Mouse (Mus musculus): ENCODE measurements around the gene Ggt5. TPM values are rescaled to one million over a fixed set of nuclear protein-coding genes. Genes with fewer than 3 reads are reported as not detected.
A peak's percentile ranks its signal among the peaks of the same experiment; 100 is the strongest.

Gene Ggt5
- 2.2 and 4.8 TPM in 2 replicates for polyA plus RNA-seq (2015; fragmentation: Nextera tagmentation; extraction: Ambion mirVana)

DNA sequence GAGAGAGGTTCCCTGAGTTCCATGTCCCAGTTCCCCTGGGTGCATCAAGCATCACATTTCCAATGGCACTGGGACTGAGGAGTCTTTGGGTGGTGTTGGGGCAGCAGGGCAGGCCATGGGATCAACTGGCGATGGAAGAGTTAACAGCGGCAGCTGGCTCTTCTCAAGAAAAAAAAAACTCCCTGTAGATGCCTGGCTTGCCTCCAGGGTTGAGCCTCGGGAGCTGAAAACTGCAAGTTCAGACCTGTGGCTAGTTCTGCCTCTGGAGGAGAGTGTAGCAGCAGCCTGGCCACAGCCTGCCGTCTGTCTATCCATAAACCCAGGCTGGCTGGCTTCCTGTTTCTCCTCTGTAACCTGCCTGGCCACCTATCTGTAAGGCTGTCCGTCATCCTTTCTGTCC lies at the start of gene Ggt5:
Gene Ggt5, plus strand, starts transcription at position 212 of the 400 bp plus-strand sequence.
- no peak for ATAC-seq (ENCODE audit: low FRiP score)
- no peak within 1 kb of the TSS for H3K4me3 ChIP-seq (replicated peaks)
- H3K27me3 ChIP-seq (replicated peaks), result 0 out of 2 replicates have a peak, but pooled peaks cover 4% of the 10 kb centered on the region
- no peaks in the 10 kb centered on the region for H3K9me3 ChIP-seq (replicated peaks)
- H3K4me1 ChIP-seq, result peaks cover 19% of the 10 kb centered on the region
- 37% methylated on average over 5 of the region's 5 CpGs for WGBS
- H3K4me2 ChIP-seq, result no peak within 1 kb of the TSS
- no peaks in the 10 kb centered on the region for H3K36me3 ChIP-seq
- no peak within 1 kb of the TSS for H3K9ac ChIP-seq (replicated peaks)
- no peak within 1 kb of the TSS for H3K27ac ChIP-seq (replicated peaks)

DNA sequence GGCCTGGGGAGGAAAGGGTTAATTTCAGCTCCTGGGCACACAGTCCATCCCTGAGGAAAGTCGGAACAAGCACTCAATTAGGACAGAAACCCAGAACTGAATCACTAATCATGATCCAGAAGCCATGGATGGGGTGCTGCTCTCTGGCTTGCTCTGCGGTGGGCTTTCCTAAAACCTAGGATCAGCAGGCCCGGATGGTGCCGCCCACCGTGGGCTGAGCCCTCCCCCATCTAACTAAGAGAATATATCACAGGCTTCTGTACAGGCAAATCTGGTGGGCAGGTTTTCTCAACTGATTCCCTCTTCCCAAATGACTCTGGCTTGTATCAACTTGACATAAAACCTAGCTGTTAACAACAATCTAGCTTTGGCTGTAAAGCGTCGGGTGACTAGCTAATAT lies 41.2 kb upstream of the Ggt5 start:
- Histone ChIP-seq H3K4me1 (peaks cover 13% of the 10 kb centered on the region), H3K4me2 (no peak overlapping the region), H3K9ac (replicated peaks) (no peak overlapping the region), H3K4me3 (replicated peaks) (no peak overlapping the region), H3K27me3 (replicated peaks) (no peaks in the 10 kb centered on the region), H3K27ac (replicated peaks) (peak overlapping the region; percentile 56), H3K9me3 (replicated peaks) (no peaks in the 10 kb centered on the region), H3K36me3 (peaks cover 5% of the 10 kb centered on the region)
- 46% methylated on average over 7 of the region's 7 CpGs for WGBS
- no peak for ATAC-seq (ENCODE audit: low FRiP score)

DNA sequence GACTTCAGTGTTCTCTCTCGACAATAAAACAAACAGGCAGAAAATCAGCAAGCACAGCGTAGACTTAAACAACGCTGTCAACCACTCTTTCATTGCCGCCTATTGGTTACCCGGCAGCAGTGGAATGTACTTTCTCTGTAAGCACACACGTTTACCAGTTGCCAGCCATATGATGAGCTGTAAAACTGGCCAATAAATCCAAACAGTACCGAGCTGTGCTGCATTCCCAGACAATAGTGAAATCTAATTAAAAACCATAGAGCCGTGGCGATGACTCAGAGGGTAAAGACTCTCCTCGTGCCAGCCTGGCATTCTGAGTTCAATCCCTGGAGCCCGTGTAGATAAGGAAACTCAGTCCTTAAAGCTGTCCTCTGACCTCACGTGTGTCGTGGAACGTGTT lies 40.7 kb upstream of the Ggt5 start:
- H3K4me3 ChIP-seq (replicated peaks), result no peak overlapping the region
- 25% methylated on average over 14 of the region's 14 CpGs for WGBS
- no peaks in the 10 kb centered on the region for H3K27me3 ChIP-seq (replicated peaks)
- peaks cover 10% of the 10 kb centered on the region for H3K36me3 ChIP-seq
- ATAC-seq (ENCODE audit: low FRiP score), result peak; percentile 73
- H3K4me2 ChIP-seq, result peak overlapping the region; percentile 37
- H3K4me1 ChIP-seq, result peaks cover 13% of the 10 kb centered on the region
- H3K9me3 ChIP-seq (replicated peaks), result no peaks in the 10 kb centered on the region
- no peak overlapping the region for H3K9ac ChIP-seq (replicated peaks)
- peak overlapping the region; percentile 56 for H3K27ac ChIP-seq (replicated peaks)

DNA sequence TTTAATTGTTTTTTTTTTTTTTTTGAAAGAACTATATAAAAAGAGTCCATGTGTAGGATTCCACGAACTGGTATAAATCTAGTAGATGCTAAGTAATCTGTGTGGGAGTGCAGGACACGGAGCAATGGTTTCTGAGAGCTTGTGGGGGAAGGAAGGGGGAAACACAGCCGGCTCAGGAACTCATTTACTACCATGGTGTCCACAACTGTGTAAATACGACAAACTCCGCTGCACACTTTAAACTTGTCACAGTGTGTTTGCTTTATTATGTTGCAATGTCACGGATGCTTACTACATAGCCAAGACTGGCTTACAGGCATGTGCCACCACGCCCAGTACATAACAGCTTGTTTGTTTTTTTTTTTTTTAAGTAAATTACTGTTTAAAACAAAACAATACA lies 39.3 kb upstream of the Ggt5 start:
- Histone ChIP-seq H3K36me3 (peaks cover 19% of the 10 kb centered on the region), H3K27ac (replicated peaks) (no peak overlapping the region), H3K9ac (replicated peaks) (no peak overlapping the region), H3K27me3 (replicated peaks) (no peaks in the 10 kb centered on the region), H3K4me2 (no peak overlapping the region), H3K9me3 (replicated peaks) (no peaks in the 10 kb centered on the region), H3K4me3 (replicated peaks) (no peak overlapping the region), H3K4me1 (peaks cover 13% of the 10 kb centered on the region)
- ATAC-seq (ENCODE audit: low FRiP score), result no peak
- WGBS, result 63% methylated on average over 7 of the region's 7 CpGs

DNA sequence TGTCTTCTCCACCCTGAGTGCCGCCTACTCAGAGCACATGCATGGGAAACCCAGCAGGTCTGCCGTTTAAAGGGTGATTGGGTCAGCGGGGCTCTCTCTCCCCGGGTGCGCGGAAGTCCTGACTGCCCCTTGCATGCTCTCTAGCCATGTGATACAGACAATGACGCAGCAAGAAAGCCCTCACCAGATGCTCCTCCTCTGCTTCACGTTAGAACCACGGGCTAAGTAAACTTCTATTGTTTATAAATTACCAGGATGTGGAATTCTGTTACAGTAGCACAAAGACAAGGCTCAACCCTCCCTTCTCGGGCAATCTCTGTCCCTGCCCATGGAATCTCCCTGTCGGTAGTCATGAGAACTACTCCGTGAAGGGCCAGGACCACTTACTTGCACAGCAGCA lies 38.0 kb upstream of the Ggt5 start:
- no peaks in the 10 kb centered on the region for H3K9me3 ChIP-seq (replicated peaks)
- no peak overlapping the region for H3K27ac ChIP-seq (replicated peaks)
- peaks cover 30% of the 10 kb centered on the region for H3K36me3 ChIP-seq
- peaks cover 13% of the 10 kb centered on the region for H3K4me1 ChIP-seq
- H3K4me2 ChIP-seq, result no peak overlapping the region
- no peak for ATAC-seq (ENCODE audit: low FRiP score)
- H3K4me3 ChIP-seq (replicated peaks), result no peak overlapping the region
- no peaks in the 10 kb centered on the region for H3K27me3 ChIP-seq (replicated peaks)
- 44% methylated on average over 12 of the region's 12 CpGs for WGBS
- no peak overlapping the region for H3K9ac ChIP-seq (replicated peaks)

DNA sequence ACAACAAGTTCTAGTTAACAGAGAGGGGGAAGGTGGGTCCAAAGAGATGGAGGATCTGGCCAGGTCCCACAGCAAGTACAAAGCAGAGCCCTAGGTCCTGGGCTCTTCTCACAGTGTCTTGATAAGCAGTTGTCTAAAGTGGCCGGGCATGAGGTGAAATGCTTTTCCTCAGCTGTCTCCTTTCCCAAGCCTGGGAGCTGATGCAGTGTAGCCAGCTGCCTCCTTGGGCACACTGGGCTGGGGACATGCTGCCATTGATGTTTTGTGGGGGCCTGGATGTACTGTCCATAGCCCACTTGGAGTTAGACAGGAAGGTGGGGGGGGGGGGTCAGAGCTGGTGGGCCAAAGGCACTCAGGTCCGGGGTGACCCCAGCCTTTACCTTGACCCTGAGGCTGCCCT lies 37.0 kb upstream of the Ggt5 start:
- no peak for ATAC-seq (ENCODE audit: low FRiP score)
- H3K27ac ChIP-seq (replicated peaks), result no peak overlapping the region
- H3K27me3 ChIP-seq (replicated peaks), result no peaks in the 10 kb centered on the region
- H3K36me3 ChIP-seq, result peaks cover 39% of the 10 kb centered on the region
- H3K4me3 ChIP-seq (replicated peaks), result no peak overlapping the region
- no peak overlapping the region for H3K9ac ChIP-seq (replicated peaks)
- no peak overlapping the region for H3K4me2 ChIP-seq
- H3K4me1 ChIP-seq, result peaks cover 22% of the 10 kb centered on the region
- 78% methylated on average over 2 of the region's 2 CpGs for WGBS
- no peaks in the 10 kb centered on the region for H3K9me3 ChIP-seq (replicated peaks)

DNA sequence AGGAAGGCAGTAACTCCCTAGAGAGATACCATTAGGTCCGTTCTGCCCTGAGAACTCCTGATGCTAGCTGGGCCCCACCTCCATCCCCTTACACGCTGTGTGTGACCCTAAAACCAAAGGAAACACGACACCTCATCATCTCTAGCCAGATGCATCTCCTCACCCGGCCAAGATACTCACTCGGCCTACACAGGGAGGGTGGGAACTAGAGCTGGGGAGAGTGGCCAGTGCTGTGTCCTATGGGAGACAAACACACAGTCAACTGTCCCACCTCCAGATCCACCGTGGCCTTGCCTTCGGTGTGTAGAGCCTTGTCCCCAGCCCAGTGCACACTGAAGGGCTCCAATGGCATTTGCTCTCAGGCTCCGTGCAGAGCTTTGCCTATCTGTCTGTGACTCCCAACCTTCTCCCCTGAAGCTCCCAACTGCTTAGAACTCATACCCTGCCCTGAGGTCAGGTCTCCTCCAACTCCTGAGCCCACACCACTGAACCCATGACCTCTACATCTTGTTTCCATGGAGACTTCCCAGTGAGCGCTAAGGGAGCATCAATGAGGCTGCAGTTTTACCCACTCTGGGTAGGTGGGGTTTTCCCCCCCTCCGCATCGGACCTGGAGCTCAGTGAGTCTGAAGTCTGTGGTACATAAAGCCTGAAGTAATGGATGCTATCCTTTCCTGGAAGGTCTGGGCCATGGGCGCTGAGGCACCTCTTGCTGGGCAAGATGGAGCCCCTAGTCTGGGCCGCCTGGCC lies 36.3 kb upstream of the Ggt5 start:
- H3K4me3 ChIP-seq (replicated peaks), result no peak overlapping the region
- no peaks in the 10 kb centered on the region for H3K9me3 ChIP-seq (replicated peaks)
- no peak for ATAC-seq (ENCODE audit: low FRiP score)
- WGBS, result 74% methylated on average over 13 of the region's 13 CpGs
- peaks cover 39% of the 10 kb centered on the region for H3K36me3 ChIP-seq
- no peak overlapping the region for H3K4me2 ChIP-seq
- H3K27me3 ChIP-seq (replicated peaks), result no peaks in the 10 kb centered on the region
- no peak overlapping the region for H3K27ac ChIP-seq (replicated peaks)
- H3K4me1 ChIP-seq, result peaks cover 28% of the 10 kb centered on the region
- H3K9ac ChIP-seq (replicated peaks), result no peak overlapping the region

DNA sequence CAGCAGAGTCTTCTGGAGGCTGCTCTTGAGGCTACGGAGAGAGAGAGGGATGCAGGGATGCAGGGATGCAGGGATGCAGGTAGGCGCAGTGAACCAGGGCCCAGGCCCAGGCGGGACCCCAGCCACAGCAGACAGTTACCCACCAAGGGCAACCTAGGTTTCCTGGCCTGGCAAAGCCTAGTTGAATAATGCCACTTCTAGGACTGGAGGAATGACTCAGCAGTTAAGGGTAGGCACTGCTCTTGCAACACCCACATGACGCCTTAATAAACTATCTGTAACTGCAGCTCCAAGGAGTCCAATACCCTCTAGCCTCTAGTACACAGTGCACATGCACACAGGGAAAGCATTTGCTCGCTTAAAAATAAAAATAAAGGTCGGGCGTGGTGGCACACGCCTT lies 35.0 kb upstream of the Ggt5 start:
- Histone ChIP-seq H3K27ac (replicated peaks) (no peak overlapping the region), H3K27me3 (replicated peaks) (no peaks in the 10 kb centered on the region), H3K9me3 (replicated peaks) (no peaks in the 10 kb centered on the region), H3K4me2 (no peak overlapping the region), H3K36me3 (peaks cover 39% of the 10 kb centered on the region), H3K4me1 (peaks cover 27% of the 10 kb centered on the region), H3K4me3 (replicated peaks) (no peak overlapping the region), H3K9ac (replicated peaks) (no peak overlapping the region)
- no peak for ATAC-seq (ENCODE audit: low FRiP score)
- 96% methylated on average over 8 of the region's 8 CpGs for WGBS

DNA sequence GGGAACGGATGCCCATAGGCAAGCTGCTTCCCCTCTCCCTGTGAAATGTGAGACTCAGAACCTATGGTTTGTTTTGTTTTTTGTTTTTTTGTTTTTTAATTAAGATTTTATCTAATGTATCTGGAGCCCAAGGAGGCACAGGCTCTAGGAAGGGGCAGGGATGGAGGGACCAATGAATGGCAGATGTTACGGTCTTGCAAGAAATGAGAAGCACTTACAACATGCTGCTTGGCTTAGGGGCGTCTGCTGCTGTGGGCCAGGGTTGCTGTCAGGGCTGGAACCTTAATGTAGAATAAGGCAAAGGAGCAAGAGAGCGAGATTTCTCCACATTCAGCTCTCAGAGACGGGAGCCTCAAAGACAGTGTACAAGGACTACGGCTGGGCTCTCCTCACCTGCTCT lies 33.6 kb upstream of the Ggt5 start:
- no peak overlapping the region for H3K4me3 ChIP-seq (replicated peaks)
- H3K9ac ChIP-seq (replicated peaks), result no peak overlapping the region
- H3K9me3 ChIP-seq (replicated peaks), result no peaks in the 10 kb centered on the region
- no peaks in the 10 kb centered on the region for H3K27me3 ChIP-seq (replicated peaks)
- no peak for ATAC-seq (ENCODE audit: low FRiP score)
- peaks cover 39% of the 10 kb centered on the region for H3K36me3 ChIP-seq
- 0 out of 2 replicates have a peak overlapping the region, but pooled peaks have one; percentile 3 for H3K4me2 ChIP-seq
- H3K27ac ChIP-seq (replicated peaks), result peak overlapping the region; percentile 65
- 71% methylated on average over 6 of the region's 6 CpGs for WGBS
- peaks cover 34% of the 10 kb centered on the region for H3K4me1 ChIP-seq

DNA sequence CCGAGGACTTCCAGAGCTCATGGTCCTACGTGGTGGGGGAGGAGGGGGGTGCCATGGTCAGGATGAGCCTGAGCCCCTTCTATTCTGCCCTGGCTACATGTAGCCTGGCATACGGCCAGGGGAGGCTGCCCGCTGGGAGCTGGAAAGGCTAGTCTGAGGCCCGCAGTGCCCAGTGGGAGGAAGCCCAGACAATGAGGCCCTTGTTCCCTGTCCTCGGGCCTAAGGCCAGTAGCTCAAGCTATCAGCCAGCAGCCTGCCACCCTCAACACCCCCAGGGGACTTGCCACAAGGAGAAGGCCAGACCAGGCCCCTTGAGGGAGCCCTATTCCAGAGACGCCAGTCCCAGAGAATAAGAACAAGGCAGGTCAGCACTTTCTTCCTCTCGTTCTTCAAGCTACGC lies 33.1 kb upstream of the Ggt5 start:
- H3K9ac ChIP-seq (replicated peaks), result no peak overlapping the region
- no peaks in the 10 kb centered on the region for H3K9me3 ChIP-seq (replicated peaks)
- H3K4me1 ChIP-seq, result peaks cover 39% of the 10 kb centered on the region
- H3K27ac ChIP-seq (replicated peaks), result peak overlapping the region; percentile 69
- WGBS, result 29% methylated on average over 9 of the region's 9 CpGs
- ATAC-seq (ENCODE audit: low FRiP score), result peak; percentile 43
- 0 out of 2 replicates have a peak overlapping the region, but pooled peaks have one; percentile 3 for H3K4me2 ChIP-seq
- no peak overlapping the region for H3K4me3 ChIP-seq (replicated peaks)
- H3K27me3 ChIP-seq (replicated peaks), result no peaks in the 10 kb centered on the region; the same call in 1 of the 2 replicates
- peaks cover 39% of the 10 kb centered on the region for H3K36me3 ChIP-seq

DNA sequence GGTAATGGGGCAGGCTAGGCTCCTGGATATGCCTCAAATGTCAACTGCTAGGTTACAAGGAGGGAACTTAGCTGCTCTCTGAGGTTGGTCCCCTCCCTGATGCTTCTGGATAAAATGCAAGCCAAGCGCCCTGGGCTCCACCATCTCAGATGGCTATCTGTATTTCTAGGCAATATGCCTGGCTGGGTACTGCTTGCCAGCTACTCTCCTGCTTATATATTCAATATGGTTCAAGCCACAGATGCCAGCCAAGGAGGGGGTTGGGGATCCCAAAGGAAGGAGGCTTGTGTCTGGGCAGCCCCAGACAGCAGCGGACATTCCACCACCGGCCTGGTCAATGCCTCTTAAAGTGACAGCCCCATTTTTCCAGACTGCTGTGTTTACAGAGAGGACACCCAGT lies 30.6 kb upstream of the Ggt5 start:
- H3K4me1 ChIP-seq, result peaks cover 44% of the 10 kb centered on the region
- ATAC-seq (ENCODE audit: low FRiP score), result peak; percentile 9; the same call in 1 of the 2 replicates

DNA sequence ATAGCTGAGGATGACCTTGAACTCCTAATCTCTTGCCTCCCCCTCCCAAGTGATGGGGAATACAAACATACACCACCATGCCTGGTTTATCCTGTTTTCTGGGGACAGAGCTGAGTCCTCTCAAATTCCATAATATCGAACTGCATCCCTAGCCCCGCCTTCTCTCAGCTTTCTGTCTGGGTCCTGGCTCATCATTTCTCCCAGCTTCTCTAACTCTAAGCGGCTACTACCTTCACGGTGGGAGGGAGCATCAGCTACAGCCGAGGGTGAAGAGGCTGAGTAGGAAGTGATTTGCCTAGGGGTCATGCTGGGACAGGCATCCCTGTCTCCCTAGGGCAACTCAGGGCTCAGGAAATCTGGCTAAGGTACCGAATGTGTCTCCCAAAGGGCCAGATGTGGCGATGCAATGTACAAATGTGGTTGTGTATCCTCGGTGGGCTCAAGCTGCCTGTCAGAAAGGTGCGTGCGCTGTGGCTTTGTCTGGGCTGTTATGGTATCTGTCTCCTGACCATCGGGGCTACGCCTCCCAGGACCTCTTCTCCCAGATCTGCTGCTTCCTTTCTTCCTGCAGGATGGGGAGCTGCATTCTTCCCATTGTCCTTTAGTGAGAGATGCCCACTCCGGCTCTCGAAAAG lies 30.0 kb upstream of the Ggt5 start:
- Histone ChIP-seq H3K4me1 (peaks cover 44% of the 10 kb centered on the region), H3K4me3 (replicated peaks) (peak overlapping the region; percentile 74), H3K9me3 (replicated peaks) (no peaks in the 10 kb centered on the region), H3K4me2 (peak overlapping the region; percentile 82), H3K27ac (replicated peaks) (peak overlapping the region; percentile 96), H3K27me3 (replicated peaks) (peaks cover 8% of the 10 kb centered on the region; the same call in 1 of the 2 replicates), H3K36me3 (peaks cover 22% of the 10 kb centered on the region), H3K9ac (replicated peaks) (peak overlapping the region; percentile 91)
- 5% methylated on average over 14 of the region's 14 CpGs for WGBS
- ATAC-seq (ENCODE audit: low FRiP score), result peak; percentile 22

More for the DNA sequence above, 30.6 kb upstream of the Ggt5 start:
- Histone ChIP-seq H3K36me3 (peaks cover 29% of the 10 kb centered on the region), H3K9me3 (replicated peaks) (no peaks in the 10 kb centered on the region), H3K4me2 (peak overlapping the region; percentile 82), H3K4me3 (replicated peaks) (peak overlapping the region; percentile 74), H3K27ac (replicated peaks) (peak overlapping the region; percentile 96), H3K27me3 (replicated peaks) (peaks cover 8% of the 10 kb centered on the region; the same call in 1 of the 2 replicates), H3K9ac (replicated peaks) (peak overlapping the region; percentile 91)
- 25% methylated on average over 3 of the region's 3 CpGs for WGBS

Data from neural tube, embryonic 15.5 days (tissue).